Mouse (Mus musculus) C2C12 (cell line): Measurements from ENCODE around the gene Sipa1l3.

ENCODE experiments used
- CTCF ChIP-seq: IDR thresholded peaks from one replicate; pipeline ENCODE4 v1.5.1; 2011; ENCODE audit not compliant: control insufficient read depth, insufficient read depth, insufficient read length
- MAX ChIP-seq: IDR thresholded peaks from one replicate; pipeline ENCODE4 v1.6.1; 2011; ENCODE audit warnings: mild to moderate bottlenecking, control low read depth
- MYOD1 ChIP-seq: IDR thresholded peaks from one replicate; pipeline ENCODE4 v1.6.1; 2011; ENCODE audit warnings: low read depth; ENCODE audit not compliant: control insufficient read depth, insufficient read length
- MYOG ChIP-seq: IDR thresholded peaks from one replicate; pipeline ENCODE4 v1.6.1; 2011; ENCODE audit not compliant: control insufficient read depth, insufficient read length; ENCODE audit errors: extremely low read depth

GRCm38 (mm10) chr7:29400451-29400850 lies 118.0 kb downstream of the Sipa1l3 start:
- no peak for TF ChIP-seq CTCF
- TF ChIP-seq MAX: no peak
- TF ChIP-seq MYOD1: no peak
- TF ChIP-seq MYOG: no peak
